Mouse (Mus musculus) liver, embryonic 13.5 days (tissue): ENCODE results near the gene Kif22. TPM values are rescaled to one million over a fixed set of nuclear protein-coding genes. Genes with fewer than 3 reads are reported as not detected.

Experiments used
- microRNA-seq: library from miRNA; unstranded; fragments of <30 nt; microRNA quantifications from one replicate; pipeline ENCODE4, GENCODE M21; 2016
- polyA plus RNA-seq: library from polyadenylated mRNA; unstranded; fragments of >200 nt; fragmentation: Nextera tagmentation; extraction: Ambion mirVana; gene quantifications from 2 replicates; pipeline ENCODE4 v1.2.1, GENCODE M21; 2015

The Kif22 gene
- polyA plus RNA-seq, 1 experiment from 2014 or later: 109 TPM

Small RNAs within 50 kb of the gene (microRNA-seq; reads per million reads assigned to microRNA genes)
- gene Gm44343: not detected

Other genes with a start within 250 kb of the Kif22 start
- 133 and 141 TPM in 2 replicates for gene Ppp4c, start 250.0 kb downstream of the Kif22 start, polyA plus RNA-seq
- 0.10 and 0.13 TPM in 2 replicates for gene Fam57b, start 244.8 kb downstream of the Kif22 start, polyA plus RNA-seq
- not detected in 2 replicates for gene 4930451I11Rik, start 210.8 kb downstream of the Kif22 start, polyA plus RNA-seq
- 0.12 and 0.29 TPM in 2 replicates for gene Doc2a, start 195.1 kb downstream of the Kif22 start, polyA plus RNA-seq
- 17.8 and 18.9 TPM in 2 replicates for gene Hirip3, start 180.5 kb downstream of the Kif22 start, polyA plus RNA-seq
- 55.2 and 65.3 TPM in 2 replicates for gene Ino80e, start 180.1 kb downstream of the Kif22 start, polyA plus RNA-seq
- gene Taok2, start 157.8 kb downstream of the Kif22 start, polyA plus RNA-seq: 11.6 and 12.9 TPM in 2 replicates
- gene Tmem219, start 119.6 kb downstream of the Kif22 start, polyA plus RNA-seq: 16.1 and 16.5 TPM in 2 replicates
- 6.2 and 6.9 TPM in 2 replicates for gene Kctd13, start 113.6 kb downstream of the Kif22 start, polyA plus RNA-seq
- gene Asphd1, start 92.9 kb downstream of the Kif22 start, polyA plus RNA-seq: not detected in 2 replicates
- 0.06 and 0.09 TPM in 2 replicates for gene Sez6l2, start 91.9 kb downstream of the Kif22 start, polyA plus RNA-seq
- gene Cdipt, start 66.6 kb downstream of the Kif22 start, polyA plus RNA-seq: 50.7 and 55.5 TPM in 2 replicates
- 0.37 and 0.65 TPM in 2 replicates for gene Cdiptos, start 66.4 kb downstream of the Kif22 start, polyA plus RNA-seq
- gene Mvp, start 27.9 kb downstream of the Kif22 start, polyA plus RNA-seq: 7.8 and 8.6 TPM in 2 replicates
- 0.27 TPM in 1 of 2 replicates, not detected in the other for gene Pagr1b, start 26.0 kb downstream of the Kif22 start, polyA plus RNA-seq
- 38.7 and 50.1 TPM in 2 replicates for gene Pagr1a, start 25.1 kb downstream of the Kif22 start, polyA plus RNA-seq
- gene Gm42742, start 21.4 kb downstream of the Kif22 start, polyA plus RNA-seq: 5.1 and 11.3 TPM in 2 replicates
- gene Prrt2, start 21.3 kb downstream of the Kif22 start, polyA plus RNA-seq: 0.22 and 0.47 TPM in 2 replicates
- 38.2 and 42.2 TPM in 2 replicates for gene Maz, start 15.4 kb downstream of the Kif22 start, polyA plus RNA-seq
- not detected in 2 replicates for gene Zg16, start 44.9 kb upstream of the Kif22 start, polyA plus RNA-seq
- 7.0 and 7.3 TPM in 2 replicates for gene AI467606, start 48.9 kb upstream of the Kif22 start, polyA plus RNA-seq
- 44.4 and 49.1 TPM in 2 replicates for gene Qprt, start 79.8 kb upstream of the Kif22 start, polyA plus RNA-seq
- gene Spn, start 95.4 kb upstream of the Kif22 start, polyA plus RNA-seq: 8.2 and 8.7 TPM in 2 replicates
- 27.1 and 32.1 TPM in 2 replicates for gene Cd2bp2, start 153.6 kb upstream of the Kif22 start, polyA plus RNA-seq
- gene Tbc1d10b, start 166.0 kb upstream of the Kif22 start, polyA plus RNA-seq: 15.8 and 15.9 TPM in 2 replicates
- 42.7 and 46.8 TPM in 2 replicates for gene Mylpf, start 166.4 kb upstream of the Kif22 start, polyA plus RNA-seq
- 8.3 and 9.0 TPM in 2 replicates for gene Zfp553, start 190.6 kb upstream of the Kif22 start, polyA plus RNA-seq
- 9.7 and 9.8 TPM in 2 replicates for gene Sept1, start 190.7 kb upstream of the Kif22 start, polyA plus RNA-seq
- 19.0 and 20.6 TPM in 2 replicates for gene Zfp771, start 201.8 kb upstream of the Kif22 start, polyA plus RNA-seq
- gene Dctpp1, start 218.2 kb upstream of the Kif22 start, polyA plus RNA-seq: 134 and 136 TPM in 2 replicates
- gene Sephs2, start 231.6 kb upstream of the Kif22 start, polyA plus RNA-seq: 138 and 169 TPM in 2 replicates